Mouse (Mus musculus) heart, embryonic 11.5 days (tissue): Measurements from ENCODE around the gene Noto. TPM values are rescaled to one million over a fixed set of nuclear protein-coding genes. Genes with fewer than 3 reads are reported as not detected.

Source experiments
- ATAC-seq: fragments of 200-750 bp; cut with Nextera tagmentation; replicated peaks from 2 replicates; pipeline ENCODE4 v1.8.0; 2017; ENCODE audit warnings: moderate library complexity; ENCODE audit not compliant: insufficient number of reproducible peaks, low FRiP score, low TSS enrichment
- H3K27ac ChIP-seq: fragments of 300-500 bp; sonication (generic); 2 replicates; pipeline ENCODE4 v1.5.1; 2014; ENCODE audit warnings: mild to moderate bottlenecking, low read depth, low read length
- H3K27me3 ChIP-seq: fragments of 300-500 bp; sonication (generic); 2 replicates; pipeline ENCODE4 v1.6.1; 2014; ENCODE audit warnings: mild to moderate bottlenecking, low read length, mixed read lengths; ENCODE audit not compliant: control insufficient read depth, insufficient read depth
- H3K36me3 ChIP-seq: fragments of 300-500 bp; sonication (generic); 2 replicates; pipeline ENCODE4 v1.6.1; 2014; ENCODE audit warnings: mild to moderate bottlenecking, low read length, moderate library complexity, mixed read lengths; ENCODE audit not compliant: control insufficient read depth, insufficient read depth
- H3K4me1 ChIP-seq: fragments of 300-500 bp; sonication (generic); 2 replicates; pipeline ENCODE4 v1.6.1; 2014; ENCODE audit warnings: low read length; ENCODE audit not compliant: control insufficient read depth, insufficient read depth
- H3K4me2 ChIP-seq: fragments of 300-500 bp; sonication (generic); 2 replicates; pipeline ENCODE4 v1.6.1; 2014; ENCODE audit warnings: mild to moderate bottlenecking, moderate library complexity
- H3K4me3 ChIP-seq: fragments of 300-500 bp; sonication (generic); 2 replicates; pipeline ENCODE4 v1.5.1; 2014; ENCODE audit warnings: low read depth, low read length
- H3K9ac ChIP-seq: fragments of 300-500 bp; sonication (generic); 2 replicates; pipeline ENCODE4 v1.6.1; 2014; ENCODE audit warnings: mild to moderate bottlenecking, low read depth, low read length, moderate library complexity
- H3K9me3 ChIP-seq: fragments of 300-500 bp; sonication (generic); replicated peaks from 2 replicates; pipeline ENCODE4 v1.6.1; 2016; ENCODE audit warnings: low read length; ENCODE audit not compliant: control insufficient read depth
- WGBS: fragments of 180-500 bp; shearing (Covaris S2); extraction: QIAGEN DNeasy Blood & Tissue Kit; methylation state at CpG from one replicate; pipeline ENCODE4 v1.1.7; 2014; ENCODE audit not compliant: insufficient replicate concordance; 5-methylcytosine and 5-hydroxymethylcytosine counted together
- polyA plus RNA-seq: library from polyadenylated mRNA; unstranded; fragments of >200 nt; fragmentation: Nextera tagmentation; extraction: Ambion mirVana; gene quantifications from 2 replicates; pipeline ENCODE4 v1.2.1, GENCODE M21; 2014

Gene Noto
- polyA plus RNA-seq, 1 experiment from 2014 or later: not detected

GRCm38 (mm10) chr6:85450697-85451663, 27.3 kb downstream of the Noto start, which contains the start of gene Cct7:
Gene Cct7 (plus strand): TSS chr6:85451514.
- 2% methylated on average over 87 of the region's 96 CpGs for WGBS
- peaks cover 19% of the 10 kb centered on the region for H3K4me1 ChIP-seq
- H3K27me3 ChIP-seq: no peaks in the 10 kb centered on the region
- ATAC-seq: peak; percentile 96
- H3K9me3 ChIP-seq: no peaks in the 10 kb centered on the region
- H3K27ac ChIP-seq: peak within 1 kb of the TSS; percentile 94
- H3K4me3 ChIP-seq: peak within 1 kb of the TSS; percentile 85
- H3K4me2 ChIP-seq: peak within 1 kb of the TSS; percentile 97
- no peaks in the 10 kb centered on the region; the same call in 1 of the 2 replicates for H3K36me3 ChIP-seq
- H3K9ac ChIP-seq: peak within 1 kb of the TSS; percentile 87

DNA sequence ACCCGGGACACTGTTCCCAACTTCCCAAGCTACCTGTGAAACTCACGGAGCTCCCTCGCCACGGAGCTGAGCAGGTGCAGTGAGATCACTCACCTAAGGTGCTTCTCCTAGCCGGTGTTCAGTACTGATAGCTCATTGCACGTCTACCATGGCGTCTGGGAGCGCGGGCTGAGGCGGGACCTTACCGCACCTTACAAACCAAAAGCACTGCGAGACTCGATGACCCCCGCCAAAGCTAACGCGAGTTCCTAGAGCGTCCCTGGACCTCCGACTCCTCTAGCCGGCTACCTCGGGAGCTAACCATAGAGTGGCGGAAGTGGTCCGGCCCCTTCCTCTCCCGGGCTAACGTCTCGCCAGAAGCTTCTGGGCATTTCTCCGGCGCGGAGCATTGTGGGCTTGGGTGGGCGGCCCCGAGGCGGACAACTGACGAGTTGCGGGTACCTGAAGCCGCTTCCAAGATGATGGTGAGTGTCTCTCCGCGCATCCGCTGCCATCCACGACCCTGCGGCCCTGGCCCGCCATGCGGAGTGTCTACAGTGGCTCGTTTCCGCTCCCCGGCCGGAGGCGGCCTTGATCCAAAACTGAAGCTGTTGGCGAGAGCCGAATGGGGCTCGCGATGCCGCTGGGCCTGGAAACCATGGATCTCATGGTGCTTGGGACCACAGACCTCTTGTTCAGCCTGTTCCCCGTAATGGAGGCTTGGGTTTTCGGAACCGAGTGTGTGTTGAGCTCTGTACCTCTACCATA, 28.2 kb downstream of the Noto start, which contains the start of gene Pradc1:
Pradc1 (minus strand) TSS at position 307 of the 747 bp plus-strand sequence.
- peak within 1 kb of the TSS; percentile 87 for H3K9ac ChIP-seq
- H3K4me2 ChIP-seq: peak within 1 kb of the TSS; percentile 97
- H3K4me1 ChIP-seq: peaks cover 24% of the 10 kb centered on the region
- H3K9me3 ChIP-seq: no peaks in the 10 kb centered on the region
- ATAC-seq: peak; percentile 91
- no peaks in the 10 kb centered on the region for H3K36me3 ChIP-seq
- H3K27ac ChIP-seq: peak within 1 kb of the TSS; percentile 94
- no peaks in the 10 kb centered on the region for H3K27me3 ChIP-seq
- WGBS: under 1% methylated on average over 53 of the region's 54 CpGs
- peak within 1 kb of the TSS; percentile 85 for H3K4me3 ChIP-seq

- Histone ChIP-seq H3K36me3 (no peaks in the 10 kb centered on the region), H3K4me3 (peak overlapping the region; percentile 85), H3K4me1 (peaks cover 24% of the 10 kb centered on the region), H3K9me3 (no peaks in the 10 kb centered on the region), H3K27me3 (no peaks in the 10 kb centered on the region), H3K9ac (peak overlapping the region; percentile 87), H3K27ac (peak overlapping the region; percentile 94), H3K4me2 (peak overlapping the region; percentile 97)
- no peak for ATAC-seq
- under 1% methylated on average over 15 of the region's 15 CpGs for WGBS
These were observed 28.7 kb downstream of the Noto start for GRCm38 (mm10) chr6:85452411-85452665.

DNA sequence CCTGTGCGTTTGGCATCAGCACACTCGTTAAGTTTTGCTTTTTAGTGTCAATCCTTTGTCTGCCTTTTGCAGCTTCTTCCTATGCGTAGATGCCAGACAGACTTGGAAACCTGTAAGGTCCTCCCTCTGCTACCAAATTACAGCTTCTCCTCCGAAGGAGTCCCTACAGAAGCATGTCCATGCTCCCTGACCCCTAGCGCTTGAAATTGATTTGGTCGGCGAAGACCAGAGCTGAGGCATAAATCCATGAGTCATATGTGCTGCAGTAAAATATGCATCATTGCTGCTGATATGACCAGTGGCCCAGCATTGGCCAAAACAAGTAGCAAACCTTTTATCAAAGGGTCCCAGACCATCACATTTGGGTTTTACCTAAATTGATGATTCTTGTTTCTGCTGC, 29.1 kb downstream of the Noto start:
- peaks cover 24% of the 10 kb centered on the region for H3K4me1 ChIP-seq
- peak overlapping the region; percentile 87 for H3K9ac ChIP-seq
- H3K36me3 ChIP-seq: no peaks in the 10 kb centered on the region
- H3K27ac ChIP-seq: no peak overlapping the region
- peak overlapping the region; percentile 85 for H3K4me3 ChIP-seq
- ATAC-seq: no peak
- 11% methylated on average over 7 of the region's 7 CpGs for WGBS
- peak overlapping the region; percentile 97 for H3K4me2 ChIP-seq
- no peaks in the 10 kb centered on the region for H3K27me3 ChIP-seq
- H3K9me3 ChIP-seq: no peaks in the 10 kb centered on the region

DNA sequence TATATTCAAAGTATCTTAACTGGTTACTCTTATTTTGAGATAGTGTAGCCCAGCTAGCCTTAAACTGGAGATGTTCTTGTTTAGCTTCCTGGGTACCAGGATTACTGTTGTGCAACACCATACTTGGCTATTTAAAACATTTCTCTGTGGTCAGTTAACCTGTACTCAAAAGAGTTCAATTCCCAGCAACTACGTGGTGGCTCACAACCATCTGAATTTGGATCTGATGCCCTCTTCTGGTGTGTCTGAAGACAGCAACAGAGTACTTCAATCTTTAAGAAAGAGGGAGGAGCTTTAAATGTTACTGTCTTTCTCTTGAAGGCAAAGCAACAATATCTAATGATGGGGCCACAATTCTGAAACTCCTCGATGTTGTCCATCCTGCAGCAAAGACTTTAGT, 35.9 kb downstream of the Noto start:
- Histone ChIP-seq H3K27ac (no peak overlapping the region), H3K9me3 (no peaks in the 10 kb centered on the region), H3K4me1 (peaks cover 7% of the 10 kb centered on the region; the same call in 1 of the 2 replicates), H3K27me3 (no peaks in the 10 kb centered on the region), H3K36me3 (peaks cover 38% of the 10 kb centered on the region), H3K4me3 (no peak overlapping the region), H3K9ac (no peak overlapping the region), H3K4me2 (no peak overlapping the region)
- WGBS: 94% methylated on average over 2 of the region's 2 CpGs
- ATAC-seq: no peak

GRCm38 (mm10) chr6:85465381-85465780, 41.7 kb downstream of the Noto start:
- H3K9me3 ChIP-seq: no peaks in the 10 kb centered on the region
- H3K36me3 ChIP-seq: peaks cover 62% of the 10 kb centered on the region
- no peak for ATAC-seq
- no peaks in the 10 kb centered on the region for H3K27me3 ChIP-seq
- H3K4me2 ChIP-seq: no peak overlapping the region
- no peak overlapping the region for H3K27ac ChIP-seq
- no peak overlapping the region for H3K4me3 ChIP-seq
- no peaks in the 10 kb centered on the region for H3K4me1 ChIP-seq
- no peak overlapping the region for H3K9ac ChIP-seq

GRCm38 (mm10) chr6:85469660-85470430, 46.2 kb downstream of the Noto start:
- 73% methylated on average over 5 of the region's 5 CpGs for WGBS
- peaks cover 29% of the 10 kb centered on the region for H3K36me3 ChIP-seq
- no peak overlapping the region for H3K4me2 ChIP-seq
- H3K4me1 ChIP-seq: no peaks in the 10 kb centered on the region
- H3K9ac ChIP-seq: no peak overlapping the region
- no peak overlapping the region for H3K4me3 ChIP-seq
- ATAC-seq: no peak
- H3K9me3 ChIP-seq: no peaks in the 10 kb centered on the region
- no peak overlapping the region for H3K27ac ChIP-seq
- H3K27me3 ChIP-seq: peaks cover 13% of the 10 kb centered on the region

GRCm38 (mm10) chr6:85471962-85472361, 48.3 kb downstream of the Noto start:
- no peak overlapping the region for H3K4me2 ChIP-seq
- H3K36me3 ChIP-seq: peaks cover 11% of the 10 kb centered on the region; the same call in 1 of the 2 replicates
- 58% methylated on average over 8 of the region's 8 CpGs for WGBS
- no peak for ATAC-seq
- H3K9ac ChIP-seq: no peak overlapping the region
- no peaks in the 10 kb centered on the region for H3K4me1 ChIP-seq
- H3K9me3 ChIP-seq: no peaks in the 10 kb centered on the region
- no peak overlapping the region for H3K27ac ChIP-seq
- H3K4me3 ChIP-seq: no peak overlapping the region
- H3K27me3 ChIP-seq: peaks cover 13% of the 10 kb centered on the region
